ENCODE assay signal across 10 mouse cellular contexts in the genomic region with DNA sequence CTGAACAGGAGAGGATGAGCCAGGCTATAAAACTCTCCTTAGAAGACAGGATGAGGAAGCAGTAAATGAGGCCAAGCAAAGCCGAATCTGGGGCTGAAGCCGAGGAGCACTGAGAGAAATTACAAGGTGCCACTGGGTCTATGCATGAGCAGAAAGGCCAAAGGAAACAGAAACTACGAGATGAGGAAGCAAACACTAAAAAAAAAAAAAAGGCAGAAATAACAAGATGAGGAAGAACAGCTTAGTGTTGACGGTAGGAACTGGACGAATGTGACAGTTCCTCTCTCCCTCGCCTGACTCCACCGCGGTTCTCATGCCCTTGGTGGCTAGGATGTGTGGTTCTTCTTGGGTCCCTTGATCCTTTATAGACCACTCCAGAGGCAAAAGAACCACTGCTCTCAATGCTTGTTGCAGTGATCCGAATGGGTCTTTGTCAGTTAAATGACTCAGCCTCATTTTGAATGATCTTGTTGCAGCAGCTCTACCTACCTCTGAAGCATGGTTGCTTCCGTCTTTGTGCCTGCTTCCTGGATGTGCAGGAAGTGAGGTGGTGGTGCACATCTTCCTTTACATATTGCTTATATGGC. TPM values are rescaled to one million over a fixed set of nuclear protein-coding genes. Genes with fewer than 3 reads are reported as not detected.
DNase-seq lines count a peak whose midpoint lies in the region; ATAC-seq lines count a peak whose summit lies in the region.
"Had no signal": no experiment of that assay in that cellular context is flagged by ENCODE, and none has a peak within 500 bp of the region (broad histone marks: within the 10 kb centered on the region; RNA-seq: fewer than 3 reads in every experiment).

No protein-coding gene starts in this region.

- H3K9me3 ChIP-seq in heart, embryonic 14.5 days (ENCODE audit: control insufficient read depth, low read length): no peaks in the 10 kb centered on the region
- H3K9me3 ChIP-seq in liver, embryonic 15.5 days (replicated peaks): no peaks in the 10 kb centered on the region
- H3K9me3 ChIP-seq in midbrain, embryonic 10.5 days (replicated peaks): no peaks in the 10 kb centered on the region

- no peak overlapping the region for H3K9ac ChIP-seq in heart, embryonic 14.5 days (ENCODE audit: low read length)
- no peak overlapping the region for H3K9ac ChIP-seq in liver, embryonic 15.5 days

- no peaks in the 10 kb centered on the region for H3K27me3 ChIP-seq in heart, embryonic 14.5 days (ENCODE audit: control insufficient read depth, insufficient read depth, low read length)
- H3K27me3 ChIP-seq in liver, embryonic 15.5 days: no peaks in the 10 kb centered on the region
- H3K27me3 ChIP-seq in midbrain, embryonic 10.5 days (ENCODE audit: low read depth, poor library complexity, severe bottlenecking): no peaks in the 10 kb centered on the region

- no peaks in the 10 kb centered on the region for H3K36me3 ChIP-seq in heart, embryonic 14.5 days (ENCODE audit: control insufficient read depth, insufficient read depth, low read length)
- no peaks in the 10 kb centered on the region for H3K36me3 ChIP-seq in liver, embryonic 15.5 days (replicated peaks)
- H3K36me3 ChIP-seq in midbrain, embryonic 10.5 days: no peaks in the 10 kb centered on the region

- no peak overlapping the region for H3K4me2 ChIP-seq in heart, embryonic 14.5 days (ENCODE audit: low read length)
- peak overlapping the region; percentile 13; the same call in 1 of the 2 replicates for H3K4me2 ChIP-seq in liver, embryonic 15.5 days

- 57% methylated on average over 10 of the region's 10 CpGs for WGBS in heart, embryonic 14.5 days
- 14% methylated on average over 10 of the region's 10 CpGs for WGBS in liver, embryonic 15.5 days (ENCODE audit: insufficient replicate concordance)
- WGBS in midbrain, embryonic 10.5 days: 84% methylated on average over 10 of the region's 10 CpGs

- no peak overlapping the region for H3K4me3 ChIP-seq in heart, embryonic 14.5 days (ENCODE audit: control insufficient read depth in 1 of 2, insufficient read depth in 1 of 2, low read depth in 1 of 2, low read length in 2 of 2)
- H3K4me3 ChIP-seq in liver, embryonic 15.5 days (replicated peaks): no peak overlapping the region
- no peak overlapping the region for H3K4me3 ChIP-seq in midbrain, embryonic 10.5 days
- H3K4me3 ChIP-seq: left cerebral cortex, adult 2 months had no signal

- H3K27ac ChIP-seq in heart, embryonic 14.5 days (replicated peaks in 1 of 2; ENCODE audit: control insufficient read depth in 1 of 2, insufficient read depth in 1 of 2, low read depth in 2 of 2, low read length in 2 of 2): no peak overlapping the region
- H3K27ac ChIP-seq in liver, embryonic 15.5 days (replicated peaks): peak overlapping the region; percentile 66
- no peak overlapping the region for H3K27ac ChIP-seq in midbrain, embryonic 10.5 days (replicated peaks)
- H3K27ac ChIP-seq: left cerebral cortex, adult 2 months had no signal

- peak; percentile 21; the same call in 1 of the 2 replicates for ATAC-seq in heart, embryonic 14.5 days (ENCODE audit: insufficient number of reproducible peaks, insufficient read depth, low FRiP score, low read depth)
- ATAC-seq in CD4-positive, CD25-positive, alpha-beta regulatory T cell, adult 4 months: peak; percentile 81
- no peak; the same call in 1 of the 2 replicates for ATAC-seq in liver, embryonic 15.5 days (ENCODE audit: insufficient read depth)

- no peak for DNase-seq in heart, postnatal 4 days
- DNase-seq in spleen, adult 18-20 months: peak; percentile 40 to 45
- no peak for DNase-seq in embryo, embryonic 10.5 days (ENCODE audit: low spot score)
- DNase-seq in right cerebral cortex, postnatal 10 days (ENCODE audit: low spot score in 2 of 2): no peak
- no peak for DNase-seq in midbrain, embryonic 10.5 days (ENCODE audit: low spot score)
- DNase-seq: adrenal gland, postnatal 14 days had no signal

- peaks cover 0 to 5% of the 10 kb centered on the region in 2 experiments; a peak in 1 of 4 replicates for H3K4me1 ChIP-seq in heart, embryonic 14.5 days (ENCODE audit: control insufficient read depth in 2 of 2, insufficient read depth in 2 of 2, low read length in 2 of 2)
- H3K4me1 ChIP-seq in liver, embryonic 15.5 days (replicated peaks): no peaks in the 10 kb centered on the region
- H3K4me1 ChIP-seq in midbrain, embryonic 10.5 days: no peaks in the 10 kb centered on the region

RNA-seq across cellular contexts. Expression of gene Epc2, which starts 34.2 kb away (rescaled TPM):
- polyA plus RNA-seq in heart, embryonic 14.5 days (2014; fragmentation: Nextera tagmentation; extraction: Ambion mirVana): 6.6 and 7.3 TPM in 2 replicates
- 10 to 100 TPM; 23.6 to 24.6 TPM for total RNA-seq in heart, postnatal 4 days (2021)
- 10 to 100 TPM; 11.0 to 12.5 TPM for polyA plus RNA-seq in CD4-positive, CD25-positive, alpha-beta regulatory T cell, adult 4 months (2017; shearing (Covaris generic))
- polyA plus RNA-seq in liver, embryonic 15.5 days (2015; fragmentation: Nextera tagmentation; extraction: Ambion mirVana): 2.0 and 2.1 TPM in 2 replicates
- polyA plus RNA-seq in midbrain, embryonic 10.5 days (2016; fragmentation: Nextera tagmentation; extraction: Ambion mirVana): 6.1 and 6.8 TPM in 2 replicates

Comparison
In these comparisons a context has a peak if more than half of its experiments do, and no peak if none do; other contexts are left out.
1. DNase-seq: peak in spleen, adult 18-20 months (2 of 2); none in heart, postnatal 4 days (single experiment), embryo, embryonic 10.5 days (single experiment), right cerebral cortex, postnatal 10 days (0 of 2) and midbrain, embryonic 10.5 days (single experiment).